Mouse (Mus musculus): Measurements from ENCODE around the gene Caly. TPM values are rescaled to one million over a fixed set of nuclear protein-coding genes. Genes with fewer than 3 reads are reported as not detected.
A peak's percentile ranks its signal among the peaks of the same experiment; 100 is the strongest.

Caly gene
- polyA plus RNA-seq, 1 experiment, result not detected

DNA sequence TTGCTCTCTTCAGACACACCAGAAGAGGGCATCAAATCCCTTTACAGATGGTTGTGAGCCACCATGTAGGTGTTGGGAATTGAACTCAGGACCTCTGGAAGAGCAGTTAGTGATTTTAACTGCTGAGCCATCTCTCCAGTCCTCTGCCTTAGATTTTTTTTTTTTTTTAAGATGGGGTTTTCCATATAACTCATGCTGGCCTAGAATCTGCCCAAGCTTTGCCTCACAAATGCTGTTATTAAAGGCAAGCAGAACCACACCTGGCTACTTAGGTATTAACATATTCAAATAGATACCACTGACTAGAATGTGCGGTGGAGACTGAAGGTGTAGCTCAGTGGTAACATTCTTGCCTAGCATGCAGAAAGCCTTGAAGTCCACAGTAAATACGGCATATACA is 38.1 kb upstream of the Caly start:
- no peak overlapping the region for H3K27ac ChIP-seq (ENCODE audit: control insufficient read depth, insufficient read depth, low read depth, low read length, poor library complexity)
- no peak overlapping the region for H3K4me3 ChIP-seq (replicated peaks; ENCODE audit: control insufficient read depth, low read depth, low read length)
- peaks cover under 1% of the 10 kb centered on the region; the same call in 1 of the 2 replicates for H3K4me1 ChIP-seq (ENCODE audit: control insufficient read depth, insufficient read depth, low read length)
- TF ChIP-seq CTCF (IDR thresholded peaks at IDR 0.05; ENCODE audit: control insufficient read depth, insufficient read depth, low read length) (no peak), POLR2A (IDR thresholded peaks at IDR 0.05; ENCODE audit: borderline replicate concordance, control insufficient read depth, low read depth, low read length) (no peak)
- 90% methylated on average over 2 of the region's 2 CpGs for WGBS

- TF ChIP-seq CTCF (IDR thresholded peaks at IDR 0.05; ENCODE audit: control insufficient read depth, insufficient read depth, low read length) (no peak), POLR2A (IDR thresholded peaks at IDR 0.05; ENCODE audit: borderline replicate concordance, control insufficient read depth, low read depth, low read length) (peak; percentile 84; the same call in 1 of the 2 replicates)
- peak within 1 kb of the TSS; percentile 65 for H3K27ac ChIP-seq (ENCODE audit: control insufficient read depth, insufficient read depth, low read depth, low read length, poor library complexity)
- peak within 1 kb of the TSS; percentile 90 for H3K4me3 ChIP-seq (replicated peaks; ENCODE audit: control insufficient read depth, low read depth, low read length)
- WGBS, result 2% methylated on average over 28 of the region's 28 CpGs
- peaks cover 1% of the 10 kb centered on the region; the same call in 1 of the 2 replicates for H3K4me1 ChIP-seq (ENCODE audit: control insufficient read depth, insufficient read depth, low read length)
Measured at GRCm38 (mm10) chr7:140116329-140117054, 34.1 kb upstream of the Caly start, which contains the start of gene Echs1. Echs1 (minus strand) TSS chr7:140116476.

- H3K4me1 ChIP-seq (ENCODE audit: control insufficient read depth, insufficient read depth, low read length), result peaks cover 1% of the 10 kb centered on the region; the same call in 1 of the 2 replicates
- WGBS, result 2% methylated on average over 23 of the region's 23 CpGs
- peak within 1 kb of the TSS; percentile 65 for H3K27ac ChIP-seq (ENCODE audit: control insufficient read depth, insufficient read depth, low read depth, low read length, poor library complexity)
- peak within 1 kb of the TSS; percentile 90 for H3K4me3 ChIP-seq (replicated peaks; ENCODE audit: control insufficient read depth, low read depth, low read length)
- TF ChIP-seq POLR2A (IDR thresholded peaks at IDR 0.05; ENCODE audit: borderline replicate concordance, control insufficient read depth, low read depth, low read length), result no peak
- TF ChIP-seq CTCF (IDR thresholded peaks at IDR 0.05; ENCODE audit: control insufficient read depth, insufficient read depth, low read length), result no peak
Measured at GRCm38 (mm10) chr7:140115583-140116328, 33.4 kb upstream of the Caly start, which contains the start of gene Paox. Paox (plus strand) TSS chr7:140115799.

GRCm38 (mm10) chr7:140111943-140112342 is 29.6 kb upstream of the Caly start:
- 47% methylated on average over 3 of the region's 3 CpGs for WGBS
- Histone ChIP-seq H3K4me1 (ENCODE audit: control insufficient read depth, insufficient read depth, low read length) (peaks cover 1% of the 10 kb centered on the region; the same call in 1 of the 2 replicates), H3K4me3 (replicated peaks; ENCODE audit: control insufficient read depth, low read depth, low read length) (no peak overlapping the region), H3K27ac (ENCODE audit: control insufficient read depth, insufficient read depth, low read depth, low read length, poor library complexity) (0 out of 2 replicates have a peak overlapping the region, but pooled peaks have one; percentile 47)
- no peak for TF ChIP-seq POLR2A (IDR thresholded peaks at IDR 0.05; ENCODE audit: borderline replicate concordance, control insufficient read depth, low read depth, low read length)

- TF ChIP-seq CTCF (IDR thresholded peaks at IDR 0.05; ENCODE audit: control insufficient read depth, insufficient read depth, low read length), result no peak
- no peak for TF ChIP-seq POLR2A (IDR thresholded peaks at IDR 0.05; ENCODE audit: borderline replicate concordance, control insufficient read depth, low read depth, low read length)
Measured at GRCm38 (mm10) chr7:140104009-140104408, 21.7 kb upstream of the Caly start.

GRCm38 (mm10) chr7:140101993-140102860 is 19.9 kb upstream of the Caly start, which contains the start of gene Fuom:
Fuom (minus strand) TSS chr7:140102441.
- WGBS, result 4% methylated on average over 30 of the region's 30 CpGs
- H3K4me1 ChIP-seq (ENCODE audit: control insufficient read depth, insufficient read depth, low read length), result peaks cover 2% of the 10 kb centered on the region
- no peak for TF ChIP-seq CTCF (IDR thresholded peaks at IDR 0.05; ENCODE audit: control insufficient read depth, insufficient read depth, low read length)
- no peak for TF ChIP-seq POLR2A (IDR thresholded peaks at IDR 0.05; ENCODE audit: borderline replicate concordance, control insufficient read depth, low read depth, low read length)

More at GRCm38 (mm10) chr7:140104009-140104408, 21.7 kb upstream of the Caly start:
- peaks cover 2% of the 10 kb centered on the region for H3K4me1 ChIP-seq (ENCODE audit: control insufficient read depth, insufficient read depth, low read length)
- no peak overlapping the region for H3K27ac ChIP-seq (ENCODE audit: control insufficient read depth, insufficient read depth, low read depth, low read length, poor library complexity)
- H3K4me3 ChIP-seq (replicated peaks; ENCODE audit: control insufficient read depth, low read depth, low read length), result no peak overlapping the region
- 80% methylated on average over 4 of the region's 4 CpGs for WGBS

DNA sequence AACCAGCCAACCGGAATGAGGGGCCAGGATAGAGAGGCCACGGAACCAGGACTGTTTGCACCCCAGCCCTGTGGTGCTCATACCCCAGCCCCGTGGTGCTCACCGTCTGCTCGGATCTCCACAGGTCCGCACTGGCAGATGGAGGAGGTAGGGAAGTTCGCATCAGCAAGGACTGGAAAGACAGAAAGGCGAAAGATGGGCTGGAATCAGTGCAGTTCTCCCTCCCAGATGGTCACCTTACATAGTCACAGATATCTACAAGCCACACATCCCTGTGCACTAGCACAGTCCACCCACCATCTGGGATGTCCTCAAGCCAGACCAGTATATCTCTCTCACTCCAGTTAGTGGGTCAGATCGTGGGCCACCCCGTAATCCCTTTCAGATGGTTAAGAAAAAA is 19.1 kb upstream of the Caly start:
- TF ChIP-seq CTCF (IDR thresholded peaks at IDR 0.05; ENCODE audit: control insufficient read depth, insufficient read depth, low read length) (no peak), POLR2A (IDR thresholded peaks at IDR 0.05; ENCODE audit: borderline replicate concordance, control insufficient read depth, low read depth, low read length) (no peak)
- H3K4me1 ChIP-seq (ENCODE audit: control insufficient read depth, insufficient read depth, low read length), result peaks cover 2% of the 10 kb centered on the region
- 86% methylated on average over 10 of the region's 10 CpGs for WGBS
- H3K4me3 ChIP-seq (replicated peaks; ENCODE audit: control insufficient read depth, low read depth, low read length), result no peak overlapping the region
- no peak overlapping the region for H3K27ac ChIP-seq (ENCODE audit: control insufficient read depth, insufficient read depth, low read depth, low read length, poor library complexity)

More at GRCm38 (mm10) chr7:140101993-140102860, 19.9 kb upstream of the Caly start, which contains the start of gene Fuom:
- Histone ChIP-seq H3K4me3 (replicated peaks; ENCODE audit: control insufficient read depth, low read depth, low read length) (peak within 1 kb of the TSS; percentile 63), H3K27ac (ENCODE audit: control insufficient read depth, insufficient read depth, low read depth, low read length, poor library complexity) (no peak within 1 kb of the TSS)

Measured in bone marrow, adult 2 months (tissue).